Mouse (Mus musculus) midbrain, embryonic 14.5 days (tissue): ENCODE data around the gene Thbs2. TPM values are rescaled to one million over a fixed set of nuclear protein-coding genes. Genes with fewer than 3 reads are reported as not detected.

Experiments
- ATAC-seq: fragments of 200-750 bp; cut with Nextera tagmentation; 2 replicates; pipeline ENCODE4 v1.8.0; 2017; ENCODE audit warnings: moderate number of reproducible peaks, moderate library complexity; ENCODE audit not compliant: low FRiP score, low TSS enrichment
- DNase-seq: peaks from one replicate; pipeline ENCODE4 v3.0.0-alpha.2; 2015
- H3K27ac ChIP-seq: fragments of 300-500 bp; sonication (generic); replicated peaks from 2 replicates; pipeline ENCODE4 v1.5.1; 2014; ENCODE audit warnings: mild to moderate bottlenecking, low read depth, low read length, moderate library complexity
- H3K27me3 ChIP-seq: fragments of 300-500 bp; sonication (generic); 2 replicates; pipeline ENCODE4 v1.6.1; 2014; ENCODE audit warnings: low read length, control low read depth, mixed read lengths; ENCODE audit not compliant: control insufficient read depth, insufficient read depth
- H3K36me3 ChIP-seq: fragments of 300-500 bp; sonication (generic); 2 replicates; pipeline ENCODE4 v1.6.1; 2014; ENCODE audit warnings: low read length, control low read depth; ENCODE audit not compliant: control insufficient read depth, insufficient read depth
- H3K4me1 ChIP-seq: fragments of 300-500 bp; sonication (generic); 2 replicates; pipeline ENCODE4 v1.6.1; 2014; ENCODE audit warnings: mild to moderate bottlenecking, antibody characterized with exemption, low read length, control low read depth; ENCODE audit not compliant: control insufficient read depth, insufficient read depth
- H3K4me2 ChIP-seq: fragments of 300-500 bp; sonication (generic); 2 replicates; pipeline ENCODE4 v1.6.1; 2014; ENCODE audit warnings: mild to moderate bottlenecking, low read length, moderate library complexity
- H3K4me3 ChIP-seq: fragments of 300-500 bp; sonication (generic); replicated peaks from 2 replicates; pipeline ENCODE4 v1.5.1; 2014; ENCODE audit warnings: low read depth, low read length
- H3K9ac ChIP-seq: fragments of 300-500 bp; sonication (generic); replicated peaks from 2 replicates; pipeline ENCODE4 v1.6.1; 2014; ENCODE audit warnings: mild to moderate bottlenecking, low read length, moderate library complexity
- H3K9me3 ChIP-seq: fragments of 300-500 bp; sonication (generic); 2 replicates; pipeline ENCODE4 v1.6.1; 2016; ENCODE audit warnings: low read length, control low read depth, mixed read lengths; ENCODE audit not compliant: control insufficient read depth
- WGBS: fragments of 180-500 bp; shearing (Covaris S2); extraction: QIAGEN DNeasy Blood & Tissue Kit; methylation state at CpG from one replicate; pipeline ENCODE4 v1.1.7; 2014; 5-methylcytosine and 5-hydroxymethylcytosine counted together
- polyA plus RNA-seq: library from polyadenylated mRNA; unstranded; fragments of >200 nt; fragmentation: Nextera tagmentation; extraction: Ambion mirVana; gene quantifications from 2 replicates; pipeline ENCODE4 v1.2.1, GENCODE M21; 2014

Gene Thbs2
- polyA plus RNA-seq: 0.65 and 1.7 TPM in 2 replicates

GRCm38 (mm10) chr17:14693994-14694374 lies at the start of gene Thbs2:
Gene Thbs2, minus strand, starts transcription at chr17:14694235.
- Histone ChIP-seq H3K4me1 (peaks cover 13% of the 10 kb centered on the region; the same call in 1 of the 2 replicates), H3K4me2 (peak within 1 kb of the TSS; percentile 48), H3K4me3 (peak within 1 kb of the TSS; percentile 16; the same call in 1 of the 2 replicates), H3K36me3 (no peaks in the 10 kb centered on the region), H3K27ac (no peak within 1 kb of the TSS), H3K9ac (no peak within 1 kb of the TSS), H3K9me3 (no peaks in the 10 kb centered on the region), H3K27me3 (no peaks in the 10 kb centered on the region)
- DNase-seq (peak; percentile 47), ATAC-seq (peak; percentile 63; the same call in 1 of the 2 replicates)
- WGBS: under 1% methylated on average over 14 of the region's 14 CpGs

- no peak overlapping the region for H3K27ac ChIP-seq
- no peak overlapping the region for H3K4me3 ChIP-seq
- no peaks in the 10 kb centered on the region for H3K4me1 ChIP-seq
- no peaks in the 10 kb centered on the region for H3K27me3 ChIP-seq
- no peaks in the 10 kb centered on the region for H3K36me3 ChIP-seq
- H3K9ac ChIP-seq: no peak overlapping the region
- 84% methylated on average over 6 of the region's 6 CpGs for WGBS
- DNase-seq (no peak), ATAC-seq (no peak)
- H3K4me2 ChIP-seq: no peak overlapping the region
- no peaks in the 10 kb centered on the region for H3K9me3 ChIP-seq
These were observed 41.5 kb upstream of the Thbs2 start for GRCm38 (mm10) chr17:14735493-14736004.

GRCm38 (mm10) chr17:14734380-14734779 lies 40.3 kb upstream of the Thbs2 start:
- H3K9me3 ChIP-seq: no peaks in the 10 kb centered on the region
- DNase-seq (no peak), ATAC-seq (no peak)
- no peaks in the 10 kb centered on the region for H3K27me3 ChIP-seq
- no peaks in the 10 kb centered on the region for H3K4me1 ChIP-seq
- no peaks in the 10 kb centered on the region for H3K36me3 ChIP-seq
- H3K4me3 ChIP-seq: no peak overlapping the region
- WGBS: 68% methylated on average over 4 of the region's 4 CpGs
- no peak overlapping the region for H3K4me2 ChIP-seq
- H3K9ac ChIP-seq: no peak overlapping the region
- H3K27ac ChIP-seq: no peak overlapping the region

GRCm38 (mm10) chr17:14733941-14734340 lies 39.9 kb upstream of the Thbs2 start:
- no peak overlapping the region for H3K4me3 ChIP-seq
- H3K27me3 ChIP-seq: no peaks in the 10 kb centered on the region
- DNase-seq (no peak), ATAC-seq (no peak)
- no peak overlapping the region for H3K4me2 ChIP-seq
- H3K27ac ChIP-seq: no peak overlapping the region
- H3K9ac ChIP-seq: no peak overlapping the region
- H3K4me1 ChIP-seq: no peaks in the 10 kb centered on the region
- WGBS: 59% methylated on average over 10 of the region's 10 CpGs
- H3K36me3 ChIP-seq: no peaks in the 10 kb centered on the region
- no peaks in the 10 kb centered on the region for H3K9me3 ChIP-seq

GRCm38 (mm10) chr17:14733027-14733426 lies 39.0 kb upstream of the Thbs2 start:
- no peaks in the 10 kb centered on the region for H3K27me3 ChIP-seq
- no peaks in the 10 kb centered on the region for H3K4me1 ChIP-seq
- H3K9me3 ChIP-seq: no peaks in the 10 kb centered on the region
- H3K9ac ChIP-seq: no peak overlapping the region
- no peaks in the 10 kb centered on the region for H3K36me3 ChIP-seq
- no peak for ATAC-seq
- 94% methylated on average over 1 of the region's 1 CpGs for WGBS
- H3K27ac ChIP-seq: no peak overlapping the region
- no peak overlapping the region for H3K4me3 ChIP-seq
- H3K4me2 ChIP-seq: no peak overlapping the region
- DNase-seq: no peak

- Histone ChIP-seq H3K36me3 (no peaks in the 10 kb centered on the region), H3K27ac (no peak overlapping the region), H3K4me1 (peaks cover 5% of the 10 kb centered on the region; the same call in 1 of the 2 replicates), H3K9me3 (no peaks in the 10 kb centered on the region), H3K4me3 (no peak overlapping the region), H3K4me2 (no peak overlapping the region), H3K27me3 (no peaks in the 10 kb centered on the region), H3K9ac (no peak overlapping the region)
- WGBS: 90% methylated on average over 5 of the region's 5 CpGs
- ATAC-seq: no peak
- no peak for DNase-seq
These were observed 36.6 kb upstream of the Thbs2 start for GRCm38 (mm10) chr17:14730629-14731028.

- 24% methylated on average over 3 of the region's 3 CpGs for WGBS
- ATAC-seq (no peak), DNase-seq (no peak)
These were observed 33.4 kb upstream of the Thbs2 start for GRCm38 (mm10) chr17:14727481-14727880.

GRCm38 (mm10) chr17:14724786-14725185 lies 30.8 kb upstream of the Thbs2 start:
- 64% methylated on average over 2 of the region's 2 CpGs for WGBS
- Histone ChIP-seq H3K4me2 (no peak overlapping the region), H3K27ac (no peak overlapping the region), H3K27me3 (no peaks in the 10 kb centered on the region), H3K9me3 (no peaks in the 10 kb centered on the region), H3K4me3 (no peak overlapping the region), H3K9ac (no peak overlapping the region), H3K4me1 (peaks cover 5% of the 10 kb centered on the region; the same call in 1 of the 2 replicates), H3K36me3 (no peaks in the 10 kb centered on the region)
- DNase-seq (no peak), ATAC-seq (no peak)

More at GRCm38 (mm10) chr17:14727481-14727880, 33.4 kb upstream of the Thbs2 start:
- H3K27me3 ChIP-seq: no peaks in the 10 kb centered on the region
- H3K36me3 ChIP-seq: no peaks in the 10 kb centered on the region
- no peak overlapping the region for H3K9ac ChIP-seq
- no peak overlapping the region for H3K27ac ChIP-seq
- no peaks in the 10 kb centered on the region for H3K9me3 ChIP-seq
- peaks cover 5% of the 10 kb centered on the region; the same call in 1 of the 2 replicates for H3K4me1 ChIP-seq
- no peak overlapping the region for H3K4me2 ChIP-seq
- H3K4me3 ChIP-seq: no peak overlapping the region

- WGBS: 93% methylated on average over 4 of the region's 4 CpGs
- no peak overlapping the region for H3K4me2 ChIP-seq
- no peak for ATAC-seq
These were observed 27.3 kb upstream of the Thbs2 start for GRCm38 (mm10) chr17:14721325-14721724.

More at GRCm38 (mm10) chr17:14721325-14721724, 27.3 kb upstream of the Thbs2 start:
- no peak overlapping the region for H3K9ac ChIP-seq
- no peaks in the 10 kb centered on the region for H3K9me3 ChIP-seq
- no peaks in the 10 kb centered on the region for H3K4me1 ChIP-seq
- H3K4me3 ChIP-seq: no peak overlapping the region
- DNase-seq: no peak
- no peaks in the 10 kb centered on the region for H3K36me3 ChIP-seq
- H3K27ac ChIP-seq: no peak overlapping the region
- no peaks in the 10 kb centered on the region for H3K27me3 ChIP-seq
